Mouse (Mus musculus) adrenal gland, postnatal 25 days (tissue): ENCODE measurements around the gene Nme4. TPM values are rescaled to one million over a fixed set of nuclear protein-coding genes. Genes with fewer than 3 reads are reported as not detected.
"Not testable (repeated sequence)": the region's sequence is repeated elsewhere in the genome, so short reads cannot be mapped to it uniquely, and the experiment has no call there.

Experiments used
- DNase-seq: peaks from one replicate; pipeline ENCODE4 v3.0.0; 2021; ENCODE audit warnings: mixed read lengths
- long read RNA-seq: library from polyadenylated mRNA; stranded (forward); transcript quantifications from one replicate; pipeline ENCODE4 v2.0.0, GENCODE M21; 2021
- total RNA-seq: library from RNA; stranded (reverse); gene quantifications from 2 replicates; pipeline ENCODE4 v1.2.3, GENCODE M21; 2021

Nme4 gene
- 2.0 and 4.5 TPM in 2 replicates for total RNA-seq
- long read RNA-seq: 0 reads

DNA sequence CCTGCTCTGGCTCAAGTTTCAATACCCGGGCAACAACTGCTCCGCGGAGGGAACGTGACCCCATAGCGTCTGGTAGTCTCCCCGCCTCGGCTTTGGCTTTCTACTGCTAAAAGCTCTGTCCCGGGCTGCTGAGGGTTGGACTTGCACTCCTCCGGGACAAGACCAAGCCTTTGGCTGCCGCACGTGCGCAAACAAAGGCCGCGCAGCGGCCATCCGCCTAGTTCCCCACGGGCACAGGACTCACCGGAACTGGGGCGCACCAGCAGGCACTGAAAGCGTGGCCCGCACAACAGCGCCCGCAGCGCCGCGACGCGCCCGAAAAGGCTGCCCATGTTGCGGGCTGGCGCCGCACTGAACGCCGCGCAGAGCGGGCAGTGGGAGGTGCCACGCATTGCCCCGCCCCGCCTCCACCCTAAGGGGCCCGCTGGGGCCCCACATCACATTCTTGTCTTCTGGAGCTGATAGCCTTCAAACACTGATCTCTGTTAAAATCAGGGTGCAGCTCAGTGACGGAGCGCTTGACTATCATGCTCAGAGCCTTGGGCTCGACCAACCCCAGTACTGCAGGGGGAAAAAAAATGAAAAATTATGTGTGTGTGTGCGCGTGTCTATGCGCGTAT, at the start of gene Nme4:
Gene Nme4 (minus strand): TSS at position 482 of the 620 bp plus-strand sequence.
- peak; percentile 68 for DNase-seq

DNA sequence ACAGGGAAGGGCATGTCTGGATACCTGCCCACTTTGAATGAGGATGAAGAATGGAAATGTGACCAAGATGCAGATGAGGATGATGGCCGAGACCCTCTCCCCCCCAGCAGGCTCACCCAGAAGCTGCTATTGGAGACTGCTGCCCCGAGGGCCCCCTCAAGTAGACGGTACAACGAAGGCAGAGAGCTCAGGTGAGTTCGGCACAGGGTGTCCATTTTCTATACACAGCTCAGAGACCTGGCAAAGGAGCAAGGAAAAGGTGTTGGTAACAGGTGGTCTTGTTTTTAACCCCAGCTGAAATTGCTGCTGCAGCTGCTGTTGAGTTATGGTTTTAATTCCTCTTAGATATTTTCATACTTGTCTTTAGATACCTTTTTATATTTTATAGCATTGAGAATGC, 48.0 kb upstream of the Nme4 start:
- DNase-seq: no peak

DNA sequence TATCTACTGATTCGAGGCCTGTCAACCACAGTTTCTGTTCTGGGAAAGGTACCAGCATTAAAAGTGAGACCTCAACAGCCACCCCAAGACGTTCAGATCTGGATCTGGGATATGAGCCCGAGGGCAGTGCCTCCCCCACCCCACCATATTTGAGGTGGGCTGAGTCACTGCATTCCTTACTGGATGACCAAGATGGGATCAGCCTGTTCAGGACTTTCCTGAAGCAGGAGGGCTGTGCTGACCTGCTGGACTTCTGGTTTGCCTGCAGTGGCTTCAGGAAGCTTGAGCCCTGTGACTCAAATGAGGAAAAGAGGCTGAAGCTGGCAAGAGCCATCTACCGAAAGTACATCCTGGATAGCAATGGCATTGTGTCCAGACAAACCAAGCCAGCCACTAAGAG, 47.4 kb upstream of the Nme4 start:
- DNase-seq: no peak

DNA sequence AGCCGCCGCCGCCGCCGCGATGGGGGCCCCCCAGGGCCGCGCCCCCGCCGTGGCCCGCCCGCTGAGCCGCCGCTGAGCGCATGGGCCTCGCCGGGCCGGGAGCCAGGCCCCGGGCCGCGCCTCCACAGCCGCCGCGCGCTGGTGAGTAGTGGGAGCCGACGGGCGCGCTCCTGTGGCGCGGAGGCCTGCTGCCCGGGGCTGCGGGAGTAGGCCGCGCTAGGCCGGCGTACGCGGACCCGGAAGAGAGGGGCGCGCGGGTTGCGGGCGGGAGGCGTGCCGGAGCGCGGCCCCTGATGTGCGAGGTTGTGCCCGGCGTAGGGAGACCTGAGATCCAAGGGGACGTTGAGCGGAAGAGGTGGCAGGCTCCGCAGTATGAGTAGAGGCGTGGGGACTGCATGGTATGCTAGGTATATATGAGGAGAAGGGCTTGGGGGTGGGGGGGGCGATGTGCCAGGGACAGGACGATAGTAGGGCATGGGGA, 43.5 kb upstream of the Nme4 start:
- peak; percentile 54 for DNase-seq

DNA sequence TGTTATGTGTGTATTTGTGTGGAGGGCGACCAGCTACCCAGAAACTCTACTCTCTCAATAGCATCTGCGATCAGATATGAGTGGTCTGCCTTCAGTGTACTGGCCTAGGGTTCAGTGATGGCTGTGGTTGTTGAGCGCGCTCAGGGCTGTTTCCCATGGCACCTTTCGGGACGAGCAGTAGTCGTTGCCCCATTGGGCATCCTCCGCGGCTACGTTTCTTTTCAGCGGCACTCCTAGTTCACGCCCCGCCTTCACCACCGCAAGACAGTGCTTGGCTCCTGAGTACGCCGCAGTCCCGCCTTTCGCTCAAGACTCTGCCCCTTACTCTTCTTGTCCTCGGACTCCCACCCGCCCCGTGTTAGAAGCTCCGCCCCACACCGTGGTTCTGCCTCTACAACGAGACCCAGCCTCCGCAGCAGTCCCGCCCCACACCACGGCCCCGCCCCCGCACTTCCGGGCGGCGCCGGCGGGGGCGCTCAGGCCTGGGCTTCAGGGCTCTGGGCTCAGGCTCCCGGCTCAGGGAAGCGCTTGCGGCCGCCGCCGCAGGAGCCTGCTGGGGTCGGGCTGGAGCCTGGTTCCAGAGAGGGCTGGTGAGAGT, 42.9 kb upstream of the Nme4 start, which contains the start of gene Axin1:
Gene Axin1 (plus strand): TSS at position 450 of the 598 bp plus-strand sequence.
- DNase-seq: peak; percentile 93

DNA sequence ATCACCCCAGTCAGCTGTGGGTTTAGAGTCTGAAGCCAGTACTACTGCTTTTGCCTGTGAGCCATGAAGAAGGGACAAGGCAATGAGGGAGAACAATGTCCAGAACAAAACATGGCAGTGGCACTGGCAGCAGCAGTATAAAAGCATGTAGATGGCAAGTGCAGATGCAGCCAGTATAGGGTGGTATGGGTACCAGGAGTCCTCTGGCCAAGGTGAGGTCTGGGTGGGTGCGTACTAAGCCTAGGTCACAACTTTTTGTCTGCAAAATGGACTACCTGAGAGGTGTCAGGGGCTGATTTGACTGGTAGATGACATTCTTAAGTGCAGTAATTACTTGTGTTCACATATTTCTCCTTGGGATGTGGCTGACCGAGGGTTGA, 42.3 kb upstream of the Nme4 start:
- no peak for DNase-seq

DNA sequence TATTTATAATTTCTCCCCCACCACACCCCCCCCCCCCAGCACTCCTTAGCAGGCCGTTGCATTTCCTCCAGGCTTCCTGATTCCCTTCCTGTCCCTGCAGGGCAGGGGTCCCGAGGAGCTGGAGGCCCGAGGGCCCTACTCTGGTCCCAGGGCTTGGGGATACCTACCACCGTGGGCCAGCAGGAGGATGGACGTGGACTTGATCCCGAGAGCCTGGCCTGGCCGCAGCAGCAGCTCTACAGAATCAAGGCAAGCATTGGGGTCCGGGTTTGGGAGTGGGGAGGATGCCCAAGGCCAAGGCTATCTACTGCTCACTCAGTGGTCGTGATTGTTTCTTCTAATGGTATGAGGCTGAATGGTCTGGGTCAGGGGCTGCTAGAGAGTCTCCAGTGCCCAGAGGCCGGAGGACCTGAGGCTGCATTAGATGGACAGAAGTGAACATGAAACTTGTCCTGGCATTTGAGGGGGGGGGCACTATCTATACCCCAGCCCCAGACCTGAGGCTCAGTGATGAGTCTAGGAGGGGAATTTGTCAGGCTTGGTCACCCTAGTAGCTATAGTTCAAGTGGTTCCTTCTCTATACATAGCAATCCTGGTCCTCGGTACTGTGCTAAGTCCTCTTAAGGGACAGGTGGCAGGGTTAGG, 41.8 kb upstream of the Nme4 start:
- DNase-seq: no peak

DNA sequence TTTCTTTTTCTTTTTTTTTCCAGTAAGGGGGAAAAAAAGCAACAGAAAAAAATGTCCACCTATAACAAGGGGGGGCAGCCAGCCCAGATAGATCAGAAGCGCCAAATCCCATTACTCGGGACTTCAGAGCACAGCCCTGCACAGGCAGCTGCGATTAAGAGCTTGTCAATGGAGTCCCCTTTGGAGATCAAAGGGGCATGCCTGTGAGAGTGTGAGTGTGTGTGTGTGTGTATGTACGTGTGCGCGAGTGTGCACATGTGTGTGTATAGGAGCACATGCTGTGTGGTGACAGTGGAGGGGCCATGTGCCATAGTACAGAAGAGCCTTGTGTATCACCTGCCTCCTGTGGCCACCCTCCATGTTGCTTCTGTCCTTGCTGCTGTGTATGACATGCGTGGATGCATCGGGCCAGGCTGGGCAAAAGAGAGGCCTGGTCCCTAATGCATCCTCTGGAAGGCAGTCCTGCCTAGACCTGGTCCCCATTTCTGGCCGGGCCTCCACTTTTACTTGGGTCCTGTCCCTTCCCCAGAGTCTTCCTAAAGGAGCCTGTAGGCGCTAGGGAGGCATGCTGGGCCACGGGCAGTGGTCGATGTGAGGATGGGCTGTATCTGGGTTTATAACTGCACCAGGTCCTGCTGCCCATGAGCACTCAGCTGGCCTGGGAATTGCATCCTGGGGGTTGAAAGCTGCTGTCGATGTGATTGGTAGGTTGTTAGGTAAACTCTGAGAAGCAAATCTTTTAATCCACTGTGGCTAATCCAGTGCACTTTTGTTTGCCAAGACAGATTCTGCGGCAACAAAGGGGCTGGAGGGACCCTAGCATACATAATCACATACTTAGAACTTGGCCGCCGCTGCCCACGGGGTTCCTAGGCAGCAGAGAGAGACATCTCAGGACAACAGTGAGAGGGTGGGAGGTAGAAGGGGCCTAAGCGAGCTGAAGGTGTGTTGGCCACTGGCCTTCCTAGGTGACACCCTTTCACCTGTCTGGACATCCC, 36.8 kb upstream of the Nme4 start:
- no peak for DNase-seq

DNA sequence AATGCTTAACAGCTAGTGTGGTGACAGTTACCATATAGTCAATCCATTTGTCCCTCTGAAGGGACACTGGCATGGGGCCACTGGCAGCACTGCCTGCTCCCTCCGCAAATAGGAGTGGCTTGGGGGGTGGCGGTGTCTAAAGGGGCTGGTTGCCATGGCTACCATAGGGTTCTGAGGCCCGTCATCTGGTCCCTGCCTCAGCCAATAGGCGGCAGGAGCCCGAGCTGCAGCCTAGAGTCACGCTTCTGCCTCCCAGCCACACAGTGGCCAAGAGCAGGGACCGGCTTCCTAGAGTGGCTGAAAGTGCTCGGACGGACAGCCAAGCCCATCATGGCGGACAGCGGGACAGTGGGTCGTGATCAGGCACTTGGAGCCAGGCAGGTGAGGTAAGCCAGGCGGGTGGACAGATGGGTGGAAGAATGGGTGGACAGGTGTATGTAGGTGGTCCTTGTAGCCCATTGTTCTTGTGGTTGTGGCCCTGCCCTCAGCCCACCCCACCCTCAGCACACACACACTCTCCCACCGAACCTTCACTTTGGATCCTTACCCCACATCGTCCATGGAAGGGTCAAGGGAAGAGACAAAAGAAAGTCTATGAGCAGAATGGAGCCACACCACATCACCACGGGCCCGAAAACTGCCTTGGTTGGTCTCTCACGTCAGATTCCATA, 35.8 kb upstream of the Nme4 start:
- DNase-seq: no peak

DNA sequence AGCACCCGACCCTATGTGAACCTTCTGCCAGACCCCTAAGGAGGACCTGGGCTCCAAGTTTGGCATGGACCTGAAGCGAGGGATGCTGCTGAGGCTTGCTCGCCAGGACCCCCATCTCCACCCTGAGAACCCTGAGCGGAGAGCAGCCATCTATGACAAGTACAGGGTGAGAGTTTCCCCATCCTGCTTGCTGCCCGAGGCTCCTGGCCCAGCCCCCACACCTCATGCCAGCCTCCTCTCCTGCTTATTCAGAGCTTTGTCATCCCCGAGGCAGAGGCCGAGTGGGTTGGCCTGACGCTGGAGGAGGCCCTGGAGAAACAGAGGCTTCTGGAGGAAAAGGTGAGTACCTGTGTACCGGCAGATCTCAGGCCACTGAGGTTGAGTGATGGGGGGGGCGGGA, 29.8 kb upstream of the Nme4 start:
- DNase-seq: no peak

DNA sequence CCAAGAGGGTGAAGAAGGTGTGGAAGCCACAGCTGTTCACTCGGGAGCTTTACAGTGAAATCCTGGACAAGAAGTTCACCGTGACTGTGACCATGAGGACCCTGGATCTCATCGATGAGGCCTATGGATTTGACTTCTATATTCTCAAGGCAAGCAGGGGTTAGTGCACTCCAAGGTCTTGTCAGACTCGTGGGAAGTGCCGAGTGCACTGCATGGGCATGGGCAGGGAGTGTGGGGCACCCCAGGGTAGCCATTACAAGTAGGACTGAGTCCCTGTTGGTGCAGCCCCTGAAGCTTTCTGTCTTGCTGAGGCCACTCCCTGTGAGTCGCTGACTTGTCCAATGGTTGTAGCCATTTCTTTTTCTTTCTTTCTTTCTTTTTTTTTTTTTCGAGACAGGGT, 29.2 kb upstream of the Nme4 start:
- no peak for DNase-seq

DNA sequence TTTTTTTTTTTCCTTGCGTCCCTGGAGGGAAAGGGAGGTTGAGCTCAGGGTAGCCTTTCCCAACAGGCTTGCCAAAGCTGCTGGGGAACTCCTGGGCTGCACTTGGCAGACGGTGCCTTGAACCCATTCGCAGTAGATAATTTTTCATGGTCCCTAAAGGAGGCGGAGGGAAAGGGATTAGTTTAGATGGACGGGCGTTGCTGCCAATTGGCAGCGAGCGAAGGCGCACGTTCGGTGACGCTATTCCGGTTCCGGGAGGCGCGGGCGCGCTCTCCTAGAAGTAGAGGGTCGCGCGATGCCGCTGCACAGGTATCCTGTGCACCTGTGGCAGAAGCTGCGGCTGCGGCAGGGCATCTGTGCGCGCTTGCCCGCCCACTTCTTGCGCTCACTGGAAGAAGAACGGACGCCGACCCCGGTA, 27.9 kb upstream of the Nme4 start, which contains the start of gene Mrpl28:
Gene Mrpl28 (plus strand): TSS at position 234 of the 418 bp plus-strand sequence.
- DNase-seq: peak; percentile 93

DNA sequence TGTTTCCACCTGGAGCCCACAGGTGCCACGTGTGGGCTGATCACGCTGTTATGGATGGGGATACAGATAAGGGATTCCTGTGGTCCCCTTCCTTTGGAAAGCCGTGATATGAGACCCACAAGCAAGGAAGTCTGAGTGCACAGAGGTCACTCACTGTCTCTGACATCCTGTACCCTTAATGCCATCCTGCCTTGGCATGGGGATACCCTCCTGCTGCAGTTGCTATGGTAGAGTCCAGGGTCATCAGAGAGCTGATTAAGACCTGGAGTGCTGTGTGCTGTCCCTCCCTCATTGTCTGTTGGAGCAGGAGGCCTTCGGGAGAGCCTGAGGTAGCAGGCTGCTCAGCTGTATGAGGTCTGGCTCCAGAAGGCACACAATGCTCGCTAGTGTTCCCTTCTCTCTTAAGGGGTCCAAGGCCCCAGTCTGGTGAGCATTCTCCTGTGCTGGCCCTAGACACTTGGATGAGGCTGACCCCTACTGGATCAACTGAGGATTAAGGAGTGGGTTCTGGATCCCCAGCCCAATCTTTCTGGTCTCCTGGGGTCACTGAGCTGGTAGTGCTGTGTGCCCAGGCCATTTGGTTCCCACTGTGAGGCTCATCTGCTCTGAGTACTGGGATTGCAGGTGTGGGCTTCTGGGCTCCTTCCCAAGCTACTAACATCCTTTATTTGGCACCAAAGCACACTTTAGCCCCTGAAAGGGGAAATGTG, 27.2 kb upstream of the Nme4 start:
- DNase-seq: no peak

DNA sequence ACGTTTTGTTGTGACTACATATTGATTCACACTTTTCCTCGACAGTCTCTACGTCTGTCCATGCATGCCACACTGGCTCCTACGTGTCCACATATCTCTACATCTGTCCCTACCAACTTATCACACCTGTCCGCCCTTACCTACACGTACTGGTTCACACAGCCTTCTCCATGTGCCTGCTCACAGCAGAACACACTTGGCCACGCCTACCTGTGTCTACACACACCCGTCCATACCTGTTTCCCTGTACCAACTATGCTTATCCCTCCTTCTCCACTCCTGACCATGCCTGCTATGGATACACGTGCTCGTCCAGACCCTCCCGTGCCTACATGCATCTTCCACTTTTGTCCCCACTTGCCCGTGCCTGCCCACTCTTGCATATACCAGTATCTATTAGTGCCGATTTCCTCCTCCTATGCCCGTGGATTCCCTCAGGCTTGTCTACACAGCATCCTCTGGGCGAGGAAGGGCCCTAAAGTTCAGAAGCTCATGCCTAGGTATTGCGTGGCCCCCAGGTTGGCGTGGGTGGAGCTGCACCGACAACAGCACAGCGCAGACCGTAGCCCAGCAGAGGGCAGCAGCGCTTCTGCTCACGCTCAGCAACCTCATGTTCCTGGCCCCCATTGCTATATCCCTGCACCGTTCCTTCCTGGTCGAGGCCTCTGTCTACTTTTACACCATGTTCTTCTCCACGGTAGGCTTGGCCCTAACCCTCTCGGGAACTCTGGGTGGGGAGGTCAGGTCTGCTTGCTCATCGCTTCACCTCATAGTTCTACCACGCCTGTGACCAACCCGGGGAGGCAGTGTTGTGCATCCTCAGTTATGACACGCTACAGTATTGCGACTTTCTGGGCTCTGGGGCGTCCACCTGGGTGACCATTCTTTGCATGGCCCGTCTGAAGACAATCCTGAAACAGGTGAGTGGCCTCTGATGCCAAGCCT, 24.6 kb upstream of the Nme4 start:
- peak; percentile 63 for DNase-seq

DNA sequence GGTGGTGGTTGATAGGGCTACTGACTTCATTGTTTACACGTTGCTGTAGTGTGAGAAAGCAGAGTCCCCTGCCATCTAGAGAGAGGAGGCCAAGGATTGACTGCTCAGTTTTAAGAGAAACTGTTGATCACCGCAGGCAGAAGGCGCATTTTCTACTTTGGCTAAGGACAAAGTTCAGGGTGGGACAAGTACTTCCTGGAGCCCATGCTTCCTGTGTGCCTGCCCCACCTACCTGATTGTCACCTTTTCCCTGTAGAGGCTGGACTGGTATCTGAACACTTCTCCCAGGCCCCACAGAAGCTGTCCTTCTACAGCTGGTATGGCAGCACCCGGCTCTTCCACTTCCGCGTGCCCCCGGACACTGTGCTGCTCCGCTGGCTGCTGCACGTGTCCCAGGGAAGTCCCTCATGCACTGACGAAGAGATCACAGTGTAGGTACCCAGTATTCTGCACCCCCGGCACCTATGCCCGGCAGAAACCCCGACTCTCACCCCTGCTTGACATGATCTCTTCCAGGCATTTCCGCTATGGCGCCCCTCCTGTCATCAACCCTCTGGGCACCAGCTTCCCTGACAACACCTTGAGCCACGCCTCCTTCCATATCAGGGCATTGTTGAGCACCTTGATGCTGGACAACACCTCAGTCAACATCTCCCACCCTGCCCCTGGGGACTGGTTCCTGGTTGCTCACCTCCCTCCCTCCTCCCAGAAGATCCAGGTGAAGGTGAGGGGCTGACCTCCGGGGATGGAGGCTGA, 21.3 kb upstream of the Nme4 start:
- no peak for DNase-seq

DNA sequence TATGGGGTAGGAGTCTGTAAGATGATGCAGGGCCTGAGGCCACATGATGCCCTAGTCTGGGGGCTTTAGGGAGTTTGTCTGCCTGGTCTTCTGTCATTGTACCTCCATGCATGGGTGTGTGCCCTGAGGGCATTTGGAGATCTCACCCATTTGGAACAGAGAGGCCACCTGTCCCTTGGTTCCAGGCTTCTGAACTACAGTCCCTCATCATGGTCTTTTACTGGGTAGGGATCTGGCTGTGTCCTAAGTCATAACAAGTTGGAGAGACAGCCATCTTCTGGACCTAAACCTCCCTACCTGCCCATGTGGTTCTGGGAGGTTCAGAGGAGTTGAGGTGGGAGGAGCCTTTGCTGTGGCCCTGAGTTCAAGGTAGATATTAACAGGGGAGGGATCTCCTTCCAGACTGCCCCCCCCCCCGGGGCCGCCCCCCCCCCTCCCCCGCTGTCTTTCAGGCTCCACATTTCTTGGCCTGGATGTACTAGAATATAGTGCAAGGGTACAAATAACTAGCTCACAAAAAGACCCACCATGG, 20.6 kb upstream of the Nme4 start:
- DNase-seq: no peak

DNA sequence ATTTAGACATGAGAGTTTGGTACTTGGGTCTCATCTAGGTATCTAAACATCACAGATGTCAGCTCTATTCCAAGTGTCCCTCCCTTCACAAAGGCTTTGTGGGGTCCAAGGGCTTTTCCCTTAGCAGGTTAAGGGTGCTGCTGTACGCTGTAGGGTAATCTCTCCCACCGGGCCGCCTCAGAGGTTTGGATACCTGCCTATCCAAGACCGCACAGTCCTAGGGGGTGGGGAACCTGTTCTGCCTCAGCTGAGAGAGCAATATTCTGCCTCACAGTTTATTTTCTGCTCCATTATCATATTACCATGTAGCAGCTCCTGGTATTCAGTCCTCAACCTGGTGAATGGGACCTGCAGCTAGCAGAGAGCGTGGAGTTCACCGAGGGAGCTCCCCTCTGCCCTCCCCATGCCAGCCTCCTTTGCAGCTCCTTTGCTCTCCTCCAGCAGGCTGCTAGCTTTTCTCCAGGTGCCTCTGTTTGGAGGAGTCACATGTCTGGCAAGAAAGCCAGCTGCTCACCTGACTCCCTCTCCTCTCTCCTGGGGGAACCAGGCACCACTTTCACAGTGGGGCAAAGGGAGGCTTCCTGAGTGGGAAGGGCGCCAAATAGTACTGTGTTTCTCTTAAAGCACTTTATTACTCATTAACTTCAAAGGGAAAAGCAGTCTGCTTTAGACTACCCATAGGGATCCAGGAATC, 19.9 kb upstream of the Nme4 start:
- no peak for DNase-seq

DNA sequence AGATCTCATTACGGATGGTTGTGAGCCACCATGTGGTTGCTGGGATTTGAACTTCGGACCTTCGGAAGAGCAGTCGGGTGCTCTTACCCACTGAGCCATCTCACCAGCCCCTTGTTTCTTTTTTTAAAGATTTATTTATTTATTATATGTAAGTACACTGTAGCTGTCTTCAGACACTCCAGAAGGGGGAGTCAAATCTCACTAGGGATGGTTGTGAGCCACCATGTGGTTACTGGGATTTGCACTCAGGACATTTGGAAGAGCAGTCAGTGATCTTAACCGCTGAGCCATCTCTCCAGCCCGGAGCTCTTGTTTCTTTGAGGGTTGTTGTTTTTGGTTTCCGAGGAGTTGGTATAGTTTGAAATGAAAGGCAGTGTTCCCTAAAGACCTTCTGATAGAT, 19.1 kb upstream of the Nme4 start:
- not testable (repeated sequence) for DNase-seq
